Mouse (Mus musculus): Measurements from ENCODE around the gene Uqcc2. TPM values are rescaled to one million over a fixed set of nuclear protein-coding genes. Genes with fewer than 3 reads are reported as not detected.

Gene Uqcc2
- total and polyA plus RNA-seq, 3 experiments, result 176 to 329 TPM; not detected in 1

DNA sequence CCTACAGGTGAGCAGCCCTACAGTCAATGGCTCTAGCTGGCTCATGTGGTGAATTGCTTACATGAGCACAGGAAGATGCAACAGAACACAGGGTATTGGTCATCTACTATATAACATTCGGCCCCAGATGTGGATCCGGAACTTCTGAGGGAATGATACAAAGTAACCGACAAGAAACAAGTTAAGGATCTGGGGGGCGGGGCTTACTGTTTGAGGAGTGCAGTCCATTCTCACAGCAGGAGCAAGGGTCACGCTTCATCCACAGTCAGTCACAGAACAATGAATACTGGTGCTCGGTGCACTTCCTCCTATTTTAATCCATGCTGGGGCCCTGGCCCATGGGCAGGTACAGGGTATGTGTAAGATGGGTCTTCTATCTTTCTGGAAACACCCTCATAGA is 25.8 kb downstream of the Uqcc2 start:
- Histone ChIP-seq H3K36me3 (ENCODE audit: control insufficient read depth in 1 of 2, insufficient read depth in 2 of 2, low read length in 2 of 2) (no peaks in the 10 kb centered on the region), H3K27ac (ENCODE audit: control insufficient read depth, low read depth, low read length) (no peak overlapping the region), H3K27me3 (ENCODE audit: control insufficient read depth in 1 of 2, insufficient read depth in 2 of 2, low read length in 2 of 2) (no peaks in the 10 kb centered on the region), H3K9ac (ENCODE audit: control insufficient read depth, low read depth, low read length, poor library complexity, severe bottlenecking) (no peak overlapping the region), H3K9me3 (replicated peaks; ENCODE audit: insufficient read depth, low read length) (no peaks in the 10 kb centered on the region), H3K4me1 (ENCODE audit: control insufficient read depth in 1 of 2, insufficient read depth in 2 of 2, low read length in 2 of 2) (no peaks in the 10 kb centered on the region), H3K79me2 (ENCODE audit: control insufficient read depth, insufficient read depth, low read length, poor library complexity) (no peaks in the 10 kb centered on the region), H3K4me3 (ENCODE audit: control insufficient read depth in 1 of 2, insufficient read depth in 1 of 2, low read depth in 2 of 2, low read length in 2 of 2) (no peak overlapping the region)
- no peak for DNase-seq (ENCODE audit: low read depth, low spot score)
- TF ChIP-seq GATA1 (IDR thresholded peaks at IDR 0.05; ENCODE audit: low read depth, low read length) (no peak), CTCF (IDR thresholded peaks at IDR 0.05 in 2 of 3, conservative IDR thresholded peaks at IDR 0.05 in 1 of 3; ENCODE audit: control insufficient read depth in 1 of 3, insufficient read depth in 1 of 3, low read depth in 2 of 3, low read length in 3 of 3, poor library complexity in 1 of 3, severe bottlenecking in 1 of 3) (no peak), E2F4 (IDR thresholded peaks at IDR 0.05; ENCODE audit: borderline replicate concordance, low read depth, low read length) (no peak), POLR2AphosphoS5 (IDR thresholded peaks at IDR 0.05; ENCODE audit: borderline replicate concordance, low read depth, low read length) (no peak), MAX (IDR thresholded peaks at IDR 0.05; ENCODE audit: low read length) (no peak), ELF1 (IDR thresholded peaks at IDR 0.05; ENCODE audit: low read depth, low read length) (no peak), ZKSCAN1 (IDR thresholded peaks at IDR 0.05; ENCODE audit: low read depth, low read length) (no peak)

DNA sequence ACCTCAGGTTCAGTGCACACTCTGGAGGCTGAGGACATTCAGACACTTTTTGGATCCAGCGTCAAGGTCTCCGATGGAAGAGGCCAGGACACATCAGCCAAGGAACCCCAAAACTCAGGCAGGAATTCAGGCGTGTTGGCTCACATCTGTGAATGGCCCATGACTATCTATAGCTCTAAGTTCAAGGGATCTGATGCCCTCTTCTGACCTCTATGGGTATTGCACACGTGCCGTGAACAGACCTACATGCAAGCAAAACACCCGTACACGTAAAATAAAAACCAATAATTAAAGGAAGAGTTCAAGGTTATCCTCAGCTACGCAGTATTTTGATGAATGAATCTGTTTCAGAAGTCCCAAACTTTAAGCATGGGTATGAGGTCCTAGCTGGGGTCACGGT is 27.0 kb downstream of the Uqcc2 start:
- DNase-seq (ENCODE audit: low read depth, low spot score), result peak; percentile 68
- H3K27me3 ChIP-seq (ENCODE audit: control insufficient read depth in 1 of 2, insufficient read depth in 2 of 2, low read length in 2 of 2), result no peaks in the 10 kb centered on the region
- H3K4me1 ChIP-seq (ENCODE audit: control insufficient read depth in 1 of 2, insufficient read depth in 2 of 2, low read length in 2 of 2), result no peaks in the 10 kb centered on the region
- no peaks in the 10 kb centered on the region for H3K79me2 ChIP-seq (ENCODE audit: control insufficient read depth, insufficient read depth, low read length, poor library complexity)
- no peaks in the 10 kb centered on the region for H3K9me3 ChIP-seq (replicated peaks; ENCODE audit: insufficient read depth, low read length)
- no peak overlapping the region for H3K4me3 ChIP-seq (ENCODE audit: control insufficient read depth in 1 of 2, insufficient read depth in 1 of 2, low read depth in 2 of 2, low read length in 2 of 2)
- TF ChIP-seq CTCF (IDR thresholded peaks at IDR 0.05 in 2 of 3, conservative IDR thresholded peaks at IDR 0.05 in 1 of 3; ENCODE audit: control insufficient read depth in 1 of 3, insufficient read depth in 1 of 3, low read depth in 2 of 3, low read length in 3 of 3, poor library complexity in 1 of 3, severe bottlenecking in 1 of 3) (peak; percentile 40 to 70 (median 59); a peak in 5 of 6 replicates), USF1 (IDR thresholded peaks at IDR 0.05; ENCODE audit: low read depth, low read length) (no peak), POLR2AphosphoS5 (IDR thresholded peaks at IDR 0.05; ENCODE audit: borderline replicate concordance, low read depth, low read length) (no peak), RAD21 (IDR thresholded peaks at IDR 0.05; ENCODE audit: low read depth, low read length) (peak; percentile 41), SMC3 (IDR thresholded peaks at IDR 0.05; ENCODE audit: low read depth, low read length) (peak; percentile 44), ZC3H11A (IDR thresholded peaks at IDR 0.05; ENCODE audit: low read depth, low read length) (0 out of 2 replicates have a peak, but pooled peaks have one; percentile 16)
- no peaks in the 10 kb centered on the region for H3K36me3 ChIP-seq (ENCODE audit: control insufficient read depth in 1 of 2, insufficient read depth in 2 of 2, low read length in 2 of 2)
- no peak overlapping the region for H3K9ac ChIP-seq (ENCODE audit: control insufficient read depth, low read depth, low read length, poor library complexity, severe bottlenecking)
- no peak overlapping the region for H3K27ac ChIP-seq (ENCODE audit: control insufficient read depth, low read depth, low read length)

DNA sequence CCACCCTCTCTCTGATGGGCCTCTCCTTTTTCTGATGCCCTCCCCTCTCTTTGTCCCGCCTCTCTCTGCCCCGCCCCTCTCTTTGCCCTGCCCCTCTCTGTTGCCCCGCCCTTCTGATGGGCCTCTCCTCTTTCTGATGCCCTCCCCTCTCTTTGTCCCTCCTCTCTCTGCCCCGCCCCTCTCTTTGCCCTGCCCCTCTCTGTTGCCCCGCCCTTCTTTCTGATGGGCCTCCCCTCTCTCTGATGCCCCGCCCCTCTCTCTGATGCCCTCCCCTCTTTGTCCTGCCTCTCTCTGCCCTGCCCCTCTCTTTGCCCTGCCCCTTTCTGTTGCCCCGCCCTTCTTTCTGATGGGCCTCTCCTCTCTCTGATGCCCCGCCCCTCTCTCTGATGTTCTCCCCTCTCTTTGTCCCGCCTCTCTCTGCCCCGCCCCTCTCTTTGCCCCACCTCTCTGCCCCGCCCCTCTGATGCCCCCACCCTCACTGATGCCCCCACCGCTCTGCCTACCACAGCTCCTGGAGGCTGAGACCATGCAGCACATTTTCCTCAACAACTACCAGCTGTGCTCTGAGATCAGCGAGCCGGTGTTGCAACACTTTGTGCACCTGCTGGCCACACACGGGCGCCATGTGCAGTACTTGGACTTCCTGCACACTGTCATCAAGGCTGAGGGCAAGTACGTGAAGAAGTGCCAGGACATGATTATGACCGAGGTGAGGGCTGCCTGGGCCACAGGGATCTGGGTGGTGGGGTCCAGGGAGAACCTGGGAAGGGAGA is 27.8 kb downstream of the Uqcc2 start:
- H3K4me3 ChIP-seq (ENCODE audit: control insufficient read depth in 1 of 2, insufficient read depth in 1 of 2, low read depth in 2 of 2, low read length in 2 of 2), result no peak overlapping the region
- H3K79me2 ChIP-seq (ENCODE audit: control insufficient read depth, insufficient read depth, low read length, poor library complexity), result no peaks in the 10 kb centered on the region
- no peak overlapping the region for H3K9ac ChIP-seq (ENCODE audit: control insufficient read depth, low read depth, low read length, poor library complexity, severe bottlenecking)
- H3K27ac ChIP-seq (ENCODE audit: control insufficient read depth, low read depth, low read length), result no peak overlapping the region
- peak; percentile 30 for DNase-seq (ENCODE audit: low read depth, low spot score)
- H3K36me3 ChIP-seq (ENCODE audit: control insufficient read depth in 1 of 2, insufficient read depth in 2 of 2, low read length in 2 of 2), result no peaks in the 10 kb centered on the region
- H3K4me1 ChIP-seq (ENCODE audit: control insufficient read depth in 1 of 2, insufficient read depth in 2 of 2, low read length in 2 of 2), result no peaks in the 10 kb centered on the region
- no peaks in the 10 kb centered on the region for H3K27me3 ChIP-seq (ENCODE audit: control insufficient read depth in 1 of 2, insufficient read depth in 2 of 2, low read length in 2 of 2)
- TF ChIP-seq MXI1 (IDR thresholded peaks at IDR 0.05; ENCODE audit: low read depth, low read length), result no peak
- TF ChIP-seq JUND (IDR thresholded peaks at IDR 0.05; ENCODE audit: low read depth, low read length), result no peak
- no peak for TF ChIP-seq E2F4 (IDR thresholded peaks at IDR 0.05; ENCODE audit: borderline replicate concordance, low read depth, low read length)
- TF ChIP-seq ZC3H11A (IDR thresholded peaks at IDR 0.05; ENCODE audit: low read depth, low read length), result no peak
- TF ChIP-seq TAL1 (IDR thresholded peaks at IDR 0.05; ENCODE audit: low read length), result no peak
- no peak for TF ChIP-seq MYC (IDR thresholded peaks at IDR 0.05; ENCODE audit: low read depth, low read length)
- H3K9me3 ChIP-seq (replicated peaks; ENCODE audit: insufficient read depth, low read length), result no peaks in the 10 kb centered on the region

All from MEL (cell line).